Mouse (Mus musculus): ENCODE results near the gene Akt2. TPM values are rescaled to one million over a fixed set of nuclear protein-coding genes. Genes with fewer than 3 reads are reported as not detected.

The Akt2 gene
- polyA plus RNA-seq, 1 experiment from 2014 or later = 75.3 TPM

DNA sequence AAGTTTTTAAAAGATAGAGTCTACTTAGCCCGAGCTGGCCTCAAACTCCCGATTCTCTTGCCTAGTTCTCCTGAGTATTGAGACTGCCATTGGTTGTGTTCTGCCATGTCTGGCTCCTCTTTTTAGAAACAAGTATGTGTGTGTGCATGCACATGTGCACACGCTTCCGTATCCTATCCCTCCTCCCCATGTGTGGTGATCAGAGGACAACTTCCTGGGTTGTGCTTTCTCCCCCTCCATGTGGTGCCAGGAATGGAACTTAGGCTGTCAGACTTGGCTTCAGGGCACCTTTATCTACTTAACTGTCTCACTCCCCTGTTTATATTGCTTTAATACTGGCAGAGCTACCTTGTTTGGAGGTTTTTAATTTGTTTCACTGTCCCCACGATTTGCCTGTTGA lies 93.9 kb downstream of the Akt2 start:
- Histone ChIP-seq H3K36me3 (ENCODE audit: insufficient read depth, low read length) (no peaks in the 10 kb centered on the region), H3K27ac (no peak overlapping the region), H3K9ac (ENCODE audit: low read depth, low read length) (no peak overlapping the region), H3K4me3 (replicated peaks; ENCODE audit: low read depth, low read length) (no peak overlapping the region), H3K27me3 (ENCODE audit: insufficient read depth, low read length) (no peaks in the 10 kb centered on the region), H3K4me2 (ENCODE audit: low read length) (no peak overlapping the region), H3K4me1 (replicated peaks; ENCODE audit: insufficient read depth, low read length) (no peaks in the 10 kb centered on the region), H3K9me3 (replicated peaks; ENCODE audit: low read length) (no peaks in the 10 kb centered on the region)
- TF ChIP-seq CTCF (IDR thresholded peaks at IDR 0.05; ENCODE audit: low read depth) = no peak
- no peak for ATAC-seq (replicated peaks; ENCODE audit: low FRiP score, low read depth)
- 39% methylated on average over 5 of the region's 5 CpGs for WGBS
- DNase-seq (ENCODE audit: low spot score) = no peak

GRCm38 (mm10) chr7:27685681-27686080 lies 94.3 kb downstream of the Akt2 start:
- Histone ChIP-seq H3K4me2 (ENCODE audit: low read length) (no peak overlapping the region), H3K4me1 (replicated peaks; ENCODE audit: insufficient read depth, low read length) (no peaks in the 10 kb centered on the region), H3K36me3 (ENCODE audit: insufficient read depth, low read length) (no peaks in the 10 kb centered on the region), H3K9me3 (replicated peaks; ENCODE audit: low read length) (no peaks in the 10 kb centered on the region), H3K4me3 (replicated peaks; ENCODE audit: low read depth, low read length) (no peak overlapping the region), H3K9ac (ENCODE audit: low read depth, low read length) (no peak overlapping the region), H3K27ac (no peak overlapping the region), H3K27me3 (ENCODE audit: insufficient read depth, low read length) (no peaks in the 10 kb centered on the region)
- DNase-seq (ENCODE audit: low spot score) (peak; percentile 86), ATAC-seq (replicated peaks; ENCODE audit: low FRiP score, low read depth) (no peak)
- WGBS = 0% methylated on average over 6 of the region's 6 CpGs
- TF ChIP-seq CTCF (IDR thresholded peaks at IDR 0.05; ENCODE audit: low read depth) = peak; percentile 89

DNA sequence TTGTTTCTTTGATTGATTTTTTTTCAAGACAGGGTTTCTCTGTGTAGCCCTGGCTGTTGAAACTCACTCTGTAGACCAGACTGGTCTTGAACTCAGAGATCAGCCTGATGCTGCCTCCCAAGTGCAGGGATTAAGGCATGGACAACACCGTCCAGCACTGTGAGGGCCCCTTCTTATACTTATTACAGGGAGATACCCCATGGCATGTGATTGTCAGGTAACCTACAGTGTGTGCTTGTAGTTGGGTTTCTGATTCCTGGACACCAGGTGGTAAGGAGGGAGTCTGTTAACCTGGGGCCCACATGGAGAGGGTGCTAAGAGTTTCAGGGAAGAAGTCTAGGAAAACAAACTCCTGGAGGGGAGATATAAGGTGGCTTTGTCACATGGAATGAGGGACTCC lies 95.7 kb downstream of the Akt2 start:
- Histone ChIP-seq H3K4me1 (replicated peaks; ENCODE audit: insufficient read depth, low read length) (no peaks in the 10 kb centered on the region), H3K4me2 (ENCODE audit: low read length) (no peak overlapping the region), H3K27ac (no peak overlapping the region), H3K4me3 (replicated peaks; ENCODE audit: low read depth, low read length) (no peak overlapping the region), H3K27me3 (ENCODE audit: insufficient read depth, low read length) (no peaks in the 10 kb centered on the region), H3K9me3 (replicated peaks; ENCODE audit: low read length) (no peaks in the 10 kb centered on the region), H3K9ac (ENCODE audit: low read depth, low read length) (no peak overlapping the region), H3K36me3 (ENCODE audit: insufficient read depth, low read length) (no peaks in the 10 kb centered on the region)
- ATAC-seq (replicated peaks; ENCODE audit: low FRiP score, low read depth) = no peak
- 75% methylated on average over 1 of the region's 1 CpGs for WGBS
- no peak for DNase-seq (ENCODE audit: low spot score)
- no peak for TF ChIP-seq CTCF (IDR thresholded peaks at IDR 0.05; ENCODE audit: low read depth)

- 63% methylated on average over 3 of the region's 3 CpGs for WGBS
- Histone ChIP-seq H3K36me3 (ENCODE audit: insufficient read depth, low read length) (no peaks in the 10 kb centered on the region), H3K9me3 (replicated peaks; ENCODE audit: low read length) (no peaks in the 10 kb centered on the region), H3K27ac (no peak overlapping the region), H3K4me1 (replicated peaks; ENCODE audit: insufficient read depth, low read length) (no peaks in the 10 kb centered on the region), H3K27me3 (ENCODE audit: insufficient read depth, low read length) (no peaks in the 10 kb centered on the region), H3K4me3 (replicated peaks; ENCODE audit: low read depth, low read length) (no peak overlapping the region), H3K4me2 (ENCODE audit: low read length) (peak overlapping the region; percentile 84; the same call in 1 of the 2 replicates), H3K9ac (ENCODE audit: low read depth, low read length) (no peak overlapping the region)
- ATAC-seq (replicated peaks; ENCODE audit: low FRiP score, low read depth) = no peak
- DNase-seq (ENCODE audit: low spot score) = no peak
- TF ChIP-seq CTCF (IDR thresholded peaks at IDR 0.05; ENCODE audit: low read depth) = no peak
Measured at GRCm38 (mm10) chr7:27687836-27688235, 96.5 kb downstream of the Akt2 start.

GRCm38 (mm10) chr7:27688246-27688788 lies 97.0 kb downstream of the Akt2 start:
- ATAC-seq (replicated peaks; ENCODE audit: low FRiP score, low read depth) (no peak), DNase-seq (ENCODE audit: low spot score) (no peak)
- 33% methylated on average over 14 of the region's 14 CpGs for WGBS
- H3K27ac ChIP-seq = peak overlapping the region; percentile 79
- H3K36me3 ChIP-seq (ENCODE audit: insufficient read depth, low read length) = no peaks in the 10 kb centered on the region
- peak overlapping the region; percentile 62 for H3K9ac ChIP-seq (ENCODE audit: low read depth, low read length)
- H3K4me3 ChIP-seq (replicated peaks; ENCODE audit: low read depth, low read length) = peak overlapping the region; percentile 42
- TF ChIP-seq CTCF (IDR thresholded peaks at IDR 0.05; ENCODE audit: low read depth) = no peak
- no peaks in the 10 kb centered on the region for H3K27me3 ChIP-seq (ENCODE audit: insufficient read depth, low read length)
- no peaks in the 10 kb centered on the region for H3K4me1 ChIP-seq (replicated peaks; ENCODE audit: insufficient read depth, low read length)
- H3K4me2 ChIP-seq (ENCODE audit: low read length) = peak overlapping the region; percentile 84
- no peaks in the 10 kb centered on the region for H3K9me3 ChIP-seq (replicated peaks; ENCODE audit: low read length)

GRCm38 (mm10) chr7:27688815-27689612 lies 97.7 kb downstream of the Akt2 start, which contains the start of gene Zfp607b:
Gene Zfp607b (plus strand): TSS chr7:27689340.
- peak within 1 kb of the TSS; percentile 84 for H3K4me2 ChIP-seq (ENCODE audit: low read length)
- H3K4me1 ChIP-seq (replicated peaks; ENCODE audit: insufficient read depth, low read length) = no peaks in the 10 kb centered on the region
- peak; percentile 99 for DNase-seq (ENCODE audit: low spot score)
- WGBS = under 1% methylated on average over 19 of the region's 19 CpGs
- TF ChIP-seq CTCF (IDR thresholded peaks at IDR 0.05; ENCODE audit: low read depth) = no peak
- peak; percentile 98 for ATAC-seq (replicated peaks; ENCODE audit: low FRiP score, low read depth)
- H3K4me3 ChIP-seq (replicated peaks; ENCODE audit: low read depth, low read length) = peak within 1 kb of the TSS; percentile 42
- H3K27ac ChIP-seq = peak within 1 kb of the TSS; percentile 79
- H3K9ac ChIP-seq (ENCODE audit: low read depth, low read length) = peak within 1 kb of the TSS; percentile 62
- no peaks in the 10 kb centered on the region for H3K27me3 ChIP-seq (ENCODE audit: insufficient read depth, low read length)
- H3K9me3 ChIP-seq (replicated peaks; ENCODE audit: low read length) = no peaks in the 10 kb centered on the region
- no peaks in the 10 kb centered on the region for H3K36me3 ChIP-seq (ENCODE audit: insufficient read depth, low read length)

Other genes starting within 250 kb of the Akt2 start
- 34.1 and 40.2 TPM in 2 replicates for gene Shkbp1, start 235.5 kb upstream of the Akt2 start, polyA plus RNA-seq (2015; fragmentation: Nextera tagmentation; extraction: Ambion mirVana)
- gene Gm20479, start 234.1 kb upstream of the Akt2 start, polyA plus RNA-seq (2015; fragmentation: Nextera tagmentation; extraction: Ambion mirVana) = 0.57 TPM in 1 of 2 replicates, not detected in the other
- gene Sptbn4, start 143.9 kb upstream of the Akt2 start, polyA plus RNA-seq (2015; fragmentation: Nextera tagmentation; extraction: Ambion mirVana) = 0.17 and 0.28 TPM in 2 replicates
- gene Blvrb, start 143.6 kb upstream of the Akt2 start, polyA plus RNA-seq (2015; fragmentation: Nextera tagmentation; extraction: Ambion mirVana) = 33.4 and 40.1 TPM in 2 replicates
- 24.0 and 25.3 TPM in 2 replicates for gene Sertad3, start 117.8 kb upstream of the Akt2 start, polyA plus RNA-seq (2015; fragmentation: Nextera tagmentation; extraction: Ambion mirVana)
- gene Sertad1, start 104.6 kb upstream of the Akt2 start, polyA plus RNA-seq (2015; fragmentation: Nextera tagmentation; extraction: Ambion mirVana) = 41.6 and 44.3 TPM in 2 replicates
- gene Prx, start 92.2 kb upstream of the Akt2 start, polyA plus RNA-seq (2015; fragmentation: Nextera tagmentation; extraction: Ambion mirVana) = 4.1 and 4.7 TPM in 2 replicates
- gene Hipk4, start 68.3 kb upstream of the Akt2 start, polyA plus RNA-seq (2015; fragmentation: Nextera tagmentation; extraction: Ambion mirVana) = 0.45 and 0.57 TPM in 2 replicates
- gene Pld3, start 38.3 kb upstream of the Akt2 start, polyA plus RNA-seq (2015; fragmentation: Nextera tagmentation; extraction: Ambion mirVana) = 109 and 118 TPM in 2 replicates
- gene 2310022A10Rik, start 38.3 kb upstream of the Akt2 start, polyA plus RNA-seq (2015; fragmentation: Nextera tagmentation; extraction: Ambion mirVana) = 20.1 and 20.9 TPM in 2 replicates
- not detected in 2 replicates for gene Ttc9b, start 62.4 kb downstream of the Akt2 start, polyA plus RNA-seq (2015; fragmentation: Nextera tagmentation; extraction: Ambion mirVana)
- gene Map3k10, start 83.0 kb downstream of the Akt2 start, polyA plus RNA-seq (2015; fragmentation: Nextera tagmentation; extraction: Ambion mirVana) = 5.0 and 6.8 TPM in 2 replicates
- gene Zfp607b, start 97.8 kb downstream of the Akt2 start, polyA plus RNA-seq (2015; fragmentation: Nextera tagmentation; extraction: Ambion mirVana) = 2.9 and 3.2 TPM in 2 replicates
- 20.8 and 23.9 TPM in 2 replicates for gene Zfp60, start 139.8 kb downstream of the Akt2 start, polyA plus RNA-seq (2015; fragmentation: Nextera tagmentation; extraction: Ambion mirVana)
- gene Zfp626, start 215.6 kb downstream of the Akt2 start, polyA plus RNA-seq (2015; fragmentation: Nextera tagmentation; extraction: Ambion mirVana) = 1.9 and 2.3 TPM in 2 replicates
- 6.0 and 6.4 TPM in 2 replicates for gene Zfp59, start 247.1 kb downstream of the Akt2 start, polyA plus RNA-seq (2015; fragmentation: Nextera tagmentation; extraction: Ambion mirVana)

All from kidney, postnatal 0 days (tissue).